Mouse (Mus musculus) gastrocnemius, adult 8-10 months (tissue): ENCODE results near the gene Rcan1. TPM values are rescaled to one million over a fixed set of nuclear protein-coding genes. Genes with fewer than 3 reads are reported as not detected.

Experiments used
- DNase-seq, 2 experiments: peaks; one replicate each; pipeline ENCODE4 v3.0.0; 2022; ENCODE audit warnings: low spot score in 2 of 2
- total RNA-seq, 4 experiments: library from RNA; stranded (reverse); gene quantifications; 2 replicates each; pipeline ENCODE4 v1.2.4; 2022

The Rcan1 gene
- total RNA-seq, 4 experiments from 2014 or later = 60.7 to 178 (median 77.4) TPM

- DNase-seq = no peak
Measured at GRCm38 (mm10) chr16:92353295-92353694, 117.4 kb downstream of the Rcan1 start.

- DNase-seq = no peak
Measured at GRCm38 (mm10) chr16:92348941-92349340, 121.7 kb downstream of the Rcan1 start.

- no peak for DNase-seq
Measured at GRCm38 (mm10) chr16:92346297-92346916, 124.3 kb downstream of the Rcan1 start.

- DNase-seq = no peak
Measured at GRCm38 (mm10) chr16:92345177-92345576, 125.5 kb downstream of the Rcan1 start.

Other genes with a start within 250 kb of the Rcan1 start
- gene Kcne2, start 178.5 kb downstream of the Rcan1 start, total RNA-seq = not detected
- gene Smim11, start 169.6 kb downstream of the Rcan1 start, total RNA-seq = 10 to 100 TPM; 58.7 to 64.9 (median 60.5) TPM
- gene Fam243, start 149.4 kb downstream of the Rcan1 start, total RNA-seq = not detected
- gene Kcne1, start 111.4 kb downstream of the Rcan1 start, total RNA-seq = not detected
- gene Clic6, start 14.9 kb upstream of the Rcan1 start, total RNA-seq = under 1 TPM in 2 of 4 experiments, not detected in 2; 0.10 to 0.11 TPM